Mouse (Mus musculus) midbrain, embryonic 12.5 days (tissue): ENCODE results near the gene Cntrob. TPM values are rescaled to one million over a fixed set of nuclear protein-coding genes. Genes with fewer than 3 reads are reported as not detected.
"Not testable (repeated sequence)": the region's sequence is repeated elsewhere in the genome, so short reads cannot be mapped to it uniquely, and the experiment has no call there.

Experiments
- ATAC-seq: fragments of 200-750 bp; cut with Nextera tagmentation; 2 replicates; pipeline ENCODE4 v1.8.0; 2017; ENCODE audit warnings: low read depth, moderate TSS enrichment, moderate library complexity; ENCODE audit not compliant: low FRiP score
- H3K27ac ChIP-seq: fragments of 300-500 bp; sonication (generic); replicated peaks from 2 replicates; pipeline ENCODE4 v1.5.1; 2016; ENCODE audit warnings: mild to moderate bottlenecking
- H3K27me3 ChIP-seq: fragments of 300-500 bp; sonication (generic); 2 replicates; pipeline ENCODE4 v1.6.1; 2016; ENCODE audit warnings: mild to moderate bottlenecking
- H3K36me3 ChIP-seq: fragments of 300-500 bp; sonication (generic); 2 replicates; pipeline ENCODE4 v1.6.1; 2016
- H3K4me1 ChIP-seq: fragments of 300-500 bp; sonication (generic); 2 replicates; pipeline ENCODE4 v1.6.1; 2016
- H3K4me2 ChIP-seq: fragments of 300-500 bp; sonication (generic); replicated peaks from 2 replicates; pipeline ENCODE4 v1.6.1; 2016; ENCODE audit warnings: mild to moderate bottlenecking, moderate library complexity
- H3K4me3 ChIP-seq: fragments of 300-500 bp; sonication (generic); 2 replicates; pipeline ENCODE4 v1.5.1; 2016; ENCODE audit warnings: mild to moderate bottlenecking
- H3K9ac ChIP-seq: fragments of 300-500 bp; sonication (generic); replicated peaks from 2 replicates; pipeline ENCODE4 v1.6.1; 2016; ENCODE audit warnings: mild to moderate bottlenecking, moderate library complexity
- H3K9me3 ChIP-seq: fragments of 300-500 bp; sonication (generic); 2 replicates; pipeline ENCODE4 v1.6.1; 2016; ENCODE audit warnings: mild to moderate bottlenecking
- WGBS: fragments of 180-500 bp; shearing (Covaris S2); methylation state at CpG from one replicate; pipeline ENCODE4 v1.1.7; 2016; 5-methylcytosine and 5-hydroxymethylcytosine counted together
- polyA plus RNA-seq: library from polyadenylated mRNA; unstranded; fragments of >200 nt; fragmentation: Nextera tagmentation; extraction: Ambion mirVana; gene quantifications from 2 replicates; pipeline ENCODE4 v1.2.1, GENCODE M21; 2016

Cntrob gene
- polyA plus RNA-seq, 1 experiment from 2014 or later = 40.1 TPM

- 27% methylated on average over 18 of the region's 18 CpGs for WGBS
- Histone ChIP-seq H3K27ac (peak overlapping the region; percentile 92), H3K9ac (peak overlapping the region; percentile 90), H3K4me2 (peak overlapping the region; percentile 86), H3K4me1 (peaks cover 38% of the 10 kb centered on the region), H3K36me3 (peaks cover 27% of the 10 kb centered on the region), H3K4me3 (peak overlapping the region; percentile 65), H3K27me3 (peaks cover 15% of the 10 kb centered on the region), H3K9me3 (no peaks in the 10 kb centered on the region)
- no peak for ATAC-seq
Measured at GRCm38 (mm10) chr11:69322693-69323471, 693 bp downstream of the Cntrob start.

- no peaks in the 10 kb centered on the region for H3K9me3 ChIP-seq
- H3K4me2 ChIP-seq = peak overlapping the region; percentile 86
- peak overlapping the region; percentile 65; the same call in 1 of the 2 replicates for H3K4me3 ChIP-seq
- peaks cover 37% of the 10 kb centered on the region for H3K4me1 ChIP-seq
- no peak for ATAC-seq
- WGBS = 69% methylated on average over 6 of the region's 6 CpGs
- 0 out of 2 replicates have a peak overlapping the region, but pooled peaks have one; percentile 4 for H3K27ac ChIP-seq
- peaks cover 7% of the 10 kb centered on the region for H3K27me3 ChIP-seq
- H3K36me3 ChIP-seq = peaks cover 33% of the 10 kb centered on the region
- peak overlapping the region; percentile 90; the same call in 1 of the 2 replicates for H3K9ac ChIP-seq
Measured at GRCm38 (mm10) chr11:69322010-69322409, 1.6 kb downstream of the Cntrob start.

GRCm38 (mm10) chr11:69321580-69321979 lies 2.0 kb downstream of the Cntrob start:
- Histone ChIP-seq H3K4me1 (peaks cover 33% of the 10 kb centered on the region), H3K4me3 (peak overlapping the region; percentile 65; the same call in 1 of the 2 replicates), H3K9me3 (no peaks in the 10 kb centered on the region), H3K27me3 (peaks cover 2% of the 10 kb centered on the region), H3K36me3 (peaks cover 33% of the 10 kb centered on the region), H3K27ac (0 out of 2 replicates have a peak overlapping the region, but pooled peaks have one; percentile 4), H3K4me2 (peak overlapping the region; percentile 86), H3K9ac (0 out of 2 replicates have a peak overlapping the region, but pooled peaks have one; percentile 90)
- ATAC-seq = no peak
- 96% methylated on average over 6 of the region's 6 CpGs for WGBS

- ATAC-seq, H3K4me2 ChIP-seq, H3K9ac ChIP-seq, H3K27ac ChIP-seq, H3K4me3 ChIP-seq, H3K9me3 ChIP-seq, H3K27me3 ChIP-seq: not testable (repeated sequence)
- peaks cover 15% of the 10 kb centered on the region for H3K4me1 ChIP-seq
- H3K36me3 ChIP-seq = peaks cover 65% of the 10 kb centered on the region
- 87% methylated on average over 3 of the region's 3 CpGs for WGBS
Measured at GRCm38 (mm10) chr11:69318000-69318399, 5.6 kb downstream of the Cntrob start.

GRCm38 (mm10) chr11:69316361-69316760 lies 7.2 kb downstream of the Cntrob start:
- Histone ChIP-seq H3K4me3 (no peak overlapping the region), H3K4me2 (no peak overlapping the region), H3K27ac (no peak overlapping the region), H3K9me3 (no peaks in the 10 kb centered on the region), H3K36me3 (peaks cover 77% of the 10 kb centered on the region), H3K4me1 (no peaks in the 10 kb centered on the region), H3K27me3 (no peaks in the 10 kb centered on the region), H3K9ac (no peak overlapping the region)
- WGBS = over 99% methylated on average over 6 of the region's 6 CpGs
- ATAC-seq = no peak

- Histone ChIP-seq H3K4me2 (no peak overlapping the region), H3K9me3 (no peaks in the 10 kb centered on the region), H3K9ac (no peak overlapping the region), H3K27ac (no peak overlapping the region), H3K4me3 (no peak overlapping the region), H3K27me3 (no peaks in the 10 kb centered on the region), H3K36me3 (peaks cover 90% of the 10 kb centered on the region), H3K4me1 (no peaks in the 10 kb centered on the region)
- WGBS = 82% methylated on average over 7 of the region's 7 CpGs
- no peak for ATAC-seq
Measured at GRCm38 (mm10) chr11:69311266-69311665, 12.3 kb downstream of the Cntrob start.

- Histone ChIP-seq H3K4me2 (no peak overlapping the region), H3K4me3 (no peak overlapping the region), H3K9ac (no peak overlapping the region), H3K4me1 (no peaks in the 10 kb centered on the region), H3K27ac (no peak overlapping the region), H3K27me3 (no peaks in the 10 kb centered on the region), H3K36me3 (peaks cover 92% of the 10 kb centered on the region), H3K9me3 (no peaks in the 10 kb centered on the region)
- WGBS = 97% methylated on average over 2 of the region's 2 CpGs
- no peak for ATAC-seq
Measured at GRCm38 (mm10) chr11:69306039-69306438, 17.5 kb downstream of the Cntrob start.

GRCm38 (mm10) chr11:69305291-69305690 lies 18.3 kb downstream of the Cntrob start:
- no peak for ATAC-seq
- no peak overlapping the region for H3K27ac ChIP-seq
- no peaks in the 10 kb centered on the region for H3K27me3 ChIP-seq
- no peak overlapping the region for H3K4me3 ChIP-seq
- WGBS = 94% methylated on average over 8 of the region's 9 CpGs
- H3K4me1 ChIP-seq = no peaks in the 10 kb centered on the region
- no peaks in the 10 kb centered on the region for H3K9me3 ChIP-seq
- peaks cover 92% of the 10 kb centered on the region for H3K36me3 ChIP-seq
- H3K9ac ChIP-seq = no peak overlapping the region
- H3K4me2 ChIP-seq = no peak overlapping the region

GRCm38 (mm10) chr11:69302817-69303216 lies 20.8 kb downstream of the Cntrob start:
- no peak overlapping the region for H3K27ac ChIP-seq
- no peak overlapping the region for H3K9ac ChIP-seq
- no peaks in the 10 kb centered on the region for H3K27me3 ChIP-seq
- H3K4me3 ChIP-seq = no peak overlapping the region
- H3K36me3 ChIP-seq = peaks cover 93% of the 10 kb centered on the region
- no peaks in the 10 kb centered on the region for H3K9me3 ChIP-seq
- no peak for ATAC-seq
- H3K4me2 ChIP-seq = no peak overlapping the region
- WGBS = 88% methylated on average over 7 of the region's 7 CpGs
- H3K4me1 ChIP-seq = no peaks in the 10 kb centered on the region

GRCm38 (mm10) chr11:69298231-69298630 lies 25.3 kb downstream of the Cntrob start:
- no peak for ATAC-seq
- Histone ChIP-seq H3K4me2 (no peak overlapping the region), H3K9ac (no peak overlapping the region), H3K4me1 (no peaks in the 10 kb centered on the region), H3K27me3 (no peaks in the 10 kb centered on the region), H3K36me3 (peaks cover 56% of the 10 kb centered on the region), H3K9me3 (no peaks in the 10 kb centered on the region), H3K27ac (no peak overlapping the region), H3K4me3 (no peak overlapping the region)
- WGBS = 61% methylated on average over 7 of the region's 7 CpGs

- Histone ChIP-seq H3K4me3 (no peak overlapping the region), H3K9ac (no peak overlapping the region), H3K36me3 (peaks cover 52% of the 10 kb centered on the region), H3K4me2 (no peak overlapping the region), H3K9me3 (no peaks in the 10 kb centered on the region), H3K4me1 (no peaks in the 10 kb centered on the region), H3K27ac (no peak overlapping the region), H3K27me3 (no peaks in the 10 kb centered on the region)
- 84% methylated on average over 2 of the region's 2 CpGs for WGBS
- no peak for ATAC-seq
Measured at GRCm38 (mm10) chr11:69297799-69298198, 25.8 kb downstream of the Cntrob start.

- H3K27ac ChIP-seq = no peak overlapping the region
- ATAC-seq = no peak
- H3K9ac ChIP-seq = no peak overlapping the region
- no peaks in the 10 kb centered on the region for H3K9me3 ChIP-seq
- no peak overlapping the region for H3K4me2 ChIP-seq
- no peaks in the 10 kb centered on the region for H3K4me1 ChIP-seq
- 92% methylated on average over 3 of the region's 3 CpGs for WGBS
- no peak overlapping the region for H3K4me3 ChIP-seq
- H3K36me3 ChIP-seq = peaks cover 30% of the 10 kb centered on the region
- H3K27me3 ChIP-seq = no peaks in the 10 kb centered on the region
Measured at GRCm38 (mm10) chr11:69295286-69295685, 28.3 kb downstream of the Cntrob start.
